Mouse (Mus musculus) lung, adult 2 months (tissue): ENCODE data around the gene Dhx15.

Experiments
- CTCF ChIP-seq: fragments of 200-500 bp; IDR thresholded peaks from 2 replicates; pipeline ENCODE4 v1.5.1; 2011; ENCODE audit warnings: mild to moderate bottlenecking, low read length, control low read depth; ENCODE audit not compliant: insufficient read depth
- POLR2A ChIP-seq: fragments of 200-500 bp; IDR thresholded peaks from 2 replicates; pipeline ENCODE4 v1.6.1; 2011; ENCODE audit warnings: low read depth, mild to moderate bottlenecking, control low read depth, low read length, borderline replicate concordance; ENCODE audit errors: extremely low read depth

DNA sequence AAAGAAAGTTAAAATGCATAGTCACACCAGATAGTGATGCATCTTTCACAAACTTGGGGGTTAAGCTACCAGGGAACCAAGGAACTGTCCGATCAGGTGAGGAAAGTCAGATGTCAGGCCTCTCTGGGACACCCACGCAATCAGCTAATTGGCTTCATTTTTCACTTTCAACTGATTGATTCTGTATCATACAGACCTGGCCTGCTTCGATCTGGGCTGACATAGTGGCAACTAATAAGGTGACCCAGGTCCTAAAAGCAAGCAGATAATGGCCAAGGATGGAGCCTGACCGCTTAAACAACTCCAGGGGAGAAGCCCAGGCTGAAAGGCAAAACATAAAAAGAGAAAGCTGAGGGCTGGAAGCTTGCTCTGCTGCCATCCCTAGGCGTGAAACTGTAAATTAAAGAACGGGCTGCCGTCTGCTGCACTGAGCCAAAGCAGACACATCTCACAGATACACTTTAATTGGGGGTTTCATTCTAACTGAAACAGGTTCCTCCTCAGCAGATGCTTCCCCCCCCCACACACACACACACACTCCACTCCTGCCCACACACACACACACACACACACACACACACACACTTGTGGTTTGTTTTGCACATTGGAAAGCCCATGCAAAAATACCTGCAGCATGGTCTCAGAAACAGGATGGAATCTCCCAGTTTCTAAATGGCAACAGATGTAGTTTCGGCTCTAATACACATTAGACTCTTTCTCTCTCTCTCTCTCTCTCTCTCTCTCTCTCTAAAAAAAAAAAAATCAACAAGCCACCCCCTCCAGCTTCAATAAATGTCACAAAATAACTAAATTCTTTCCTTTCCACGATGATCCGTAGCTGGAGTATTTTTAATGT is 79.3 kb downstream of the Dhx15 start:
- TF ChIP-seq CTCF (no peak), POLR2A (no peak)
